Mouse (Mus musculus) cerebellum, adult 2 months (tissue): ENCODE data around the gene Kmt5b.

Source experiments
- CTCF ChIP-seq: fragments of 200-500 bp; IDR thresholded peaks from 2 replicates; pipeline ENCODE4 v1.5.1; 2011; ENCODE audit warnings: low read depth, mild to moderate bottlenecking, control low read depth, low read length, moderate library complexity, borderline replicate concordance; ENCODE audit not compliant: insufficient read depth
- POLR2A ChIP-seq: fragments of 200-500 bp; IDR thresholded peaks from 2 replicates; pipeline ENCODE4 v1.6.1; 2011; ENCODE audit warnings: low read length, control low read depth, borderline replicate concordance; ENCODE audit not compliant: insufficient read depth

DNA sequence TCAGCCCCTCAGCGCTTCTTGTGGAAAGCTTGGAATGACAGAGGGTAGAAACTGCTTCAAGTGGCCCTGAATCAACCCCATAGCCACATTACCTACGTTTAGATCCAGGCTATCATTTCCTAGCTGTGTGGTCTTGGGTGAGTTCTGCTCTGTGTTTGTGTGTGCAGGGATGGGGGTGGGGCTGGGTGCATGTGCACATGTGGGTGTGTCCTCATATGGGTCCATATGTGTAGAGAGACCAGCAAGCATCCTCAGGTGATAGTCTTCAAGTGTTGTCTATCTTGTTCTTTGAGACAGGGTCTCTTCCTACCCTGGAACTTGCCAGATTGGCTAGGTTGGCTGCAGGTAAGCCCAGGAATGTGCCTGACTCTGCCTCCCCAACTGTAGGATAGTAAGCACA, 82.0 kb downstream of the Kmt5b start:
- TF ChIP-seq CTCF (no peak), POLR2A (no peak)
